In the genomic region with DNA sequence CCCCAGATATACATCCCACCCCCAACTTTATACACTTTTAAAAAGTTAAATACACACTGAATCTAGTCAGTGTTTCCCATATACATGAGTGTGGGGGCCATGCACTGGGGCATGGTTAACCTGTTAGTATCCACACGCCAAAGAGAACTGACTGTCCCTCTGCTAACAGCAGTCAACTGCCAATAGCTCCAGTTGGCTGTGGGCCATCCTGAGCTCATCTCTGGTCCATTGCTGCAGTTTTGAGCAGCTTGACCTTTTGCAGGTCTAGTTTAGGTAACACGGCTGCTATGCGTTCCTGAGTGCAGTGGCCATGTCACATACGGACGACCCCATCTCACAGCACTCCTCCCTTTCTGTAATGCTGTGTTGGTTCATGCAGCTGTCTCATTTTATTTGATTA, we compare ENCODE assay signal across 22 mouse cellular contexts. TPM values are rescaled to one million over a fixed set of nuclear protein-coding genes. Genes with fewer than 3 reads are reported as not detected.
DNase-seq lines count a peak whose midpoint lies in the region; TF ChIP-seq lines count a peak whose summit lies in the region.
"Had no signal": no experiment of that assay in that cellular context is flagged by ENCODE, and none has a peak within 500 bp of the region (broad histone marks: within the 10 kb centered on the region; RNA-seq: fewer than 3 reads in every experiment).

No protein-coding gene starts in this region.

- H3K36me3 ChIP-seq in kidney, adult 2 months (ENCODE audit: control insufficient read depth, insufficient read depth, low read length): peaks cover 2% of the 10 kb centered on the region
- H3K36me3 ChIP-seq: intestine, embryonic 15.5 days had no signal

- no peak for TF ChIP-seq CTCF in cerebellum, adult 2 months (IDR thresholded peaks at IDR 0.05; ENCODE audit: borderline replicate concordance, insufficient read depth, low read depth, low read length)
- no peak for TF ChIP-seq CTCF in gastrocnemius, adult 2 months (IDR thresholded peaks at IDR 0.05)
- no peak for TF ChIP-seq CTCF in kidney, adult 2 months (conservative IDR thresholded peaks at IDR 0.05; ENCODE audit: insufficient read depth, insufficient read length, low read depth, low read length)

- no peaks in the 10 kb centered on the region for H3K27me3 ChIP-seq in cerebellum, adult 2 months (ENCODE audit: control insufficient read depth, insufficient read depth, low read length)
- no peaks in the 10 kb centered on the region for H3K27me3 ChIP-seq in kidney, adult 2 months (replicated peaks; ENCODE audit: control insufficient read depth, insufficient read depth, low read length)
- H3K27me3 ChIP-seq: embryonic facial prominence, embryonic 13.5 days; forebrain, embryonic 12.5 days; forebrain, embryonic 15.5 days; hindbrain, embryonic 12.5 days; hindbrain, embryonic 15.5 days; intestine, embryonic 15.5 days had no signal

- intact Hi-C loops in gastrocnemius, adult 2 months (cut with DNase I): no loop called here

- no peak overlapping the region for H3K27ac ChIP-seq in cerebellum, adult 2 months (ENCODE audit: insufficient read depth, low read length)
- H3K27ac ChIP-seq in gastrocnemius, adult 2 months: no peak overlapping the region
- H3K27ac ChIP-seq in kidney, adult 2 months (ENCODE audit: insufficient read depth, low read depth, low read length): no peak overlapping the region
- H3K27ac ChIP-seq: embryonic facial prominence, embryonic 10.5 days; embryonic facial prominence, embryonic 13.5 days; forebrain, embryonic 12.5 days; forebrain, embryonic 15.5 days; hindbrain, embryonic 12.5 days; hindbrain, embryonic 15.5 days; intestine, embryonic 15.5 days had no signal

- WGBS in cerebellum, adult 2 months: 32% methylated on average over 5 of the region's 5 CpGs
- WGBS in kidney, adult 2 months: 92% methylated on average over 5 of the region's 5 CpGs

- no peak overlapping the region for H3K4me3 ChIP-seq in cerebellum, adult 2 months (replicated peaks; ENCODE audit: insufficient read depth, low read depth, low read length)
- H3K4me3 ChIP-seq in gastrocnemius, adult 2 months: no peak overlapping the region
- H3K4me3 ChIP-seq in kidney, adult 2 months (ENCODE audit: insufficient read depth, low read depth, low read length): no peak overlapping the region
- H3K4me3 ChIP-seq: embryonic facial prominence, embryonic 10.5 days; embryonic facial prominence, embryonic 13.5 days; erythroblast, embryonic 14.5 days; forebrain, embryonic 12.5 days; forebrain, embryonic 15.5 days; hindbrain, embryonic 12.5 days; hindbrain, embryonic 15.5 days; intestine, embryonic 15.5 days had no signal

- peak; percentile 25 to 43 for DNase-seq in cerebellum, adult 2 months
- no peak for DNase-seq in cerebellum, adult 8-10 months
- peak; percentile 31 for DNase-seq in gastrocnemius, adult 2 months
- DNase-seq in gastrocnemius, postnatal 4 days (ENCODE audit: low spot score in 2 of 2): no peak
- peak; percentile 47 to 70 for DNase-seq in cerebellum, postnatal 25 days
- no peak for DNase-seq in kidney, adult 2 months
- DNase-seq: adrenal gland, adult 2 months; adrenal gland, postnatal 14 days; embryo, embryonic 11 days; gastrocnemius, postnatal 10 days; gastrocnemius, postnatal 36 days; heart, adult 11 months; kidney, adult 11 months; kidney, adult 9 months had no signal

- no peak for TF ChIP-seq POLR2A in cerebellum, adult 2 months (IDR thresholded peaks at IDR 0.05; ENCODE audit: borderline replicate concordance, insufficient read depth, low read length)
- no peak for TF ChIP-seq POLR2A in kidney, adult 2 months (IDR thresholded peaks at IDR 0.05; ENCODE audit: low read depth, low read length)

- no peaks in the 10 kb centered on the region for H3K4me1 ChIP-seq in cerebellum, adult 2 months (ENCODE audit: control insufficient read depth, insufficient read depth, low read length)
- H3K4me1 ChIP-seq in kidney, adult 2 months (ENCODE audit: control insufficient read depth, insufficient read depth, low read length): no peaks in the 10 kb centered on the region
- H3K4me1 ChIP-seq: embryonic facial prominence, embryonic 10.5 days; embryonic facial prominence, embryonic 13.5 days; forebrain, embryonic 12.5 days; forebrain, embryonic 15.5 days; hindbrain, embryonic 12.5 days; hindbrain, embryonic 15.5 days; intestine, embryonic 15.5 days had no signal

RNA-seq across cellular contexts. Expression of gene Clcc1, which starts 19.0 kb away (rescaled TPM):
- polyA plus RNA-seq in cerebellum, adult 2 months (2012; rRNA removed): 47.2 and 52.2 TPM in 2 replicates
- total RNA-seq in gastrocnemius, adult 2 months (2021): 10 to 100 TPM; 34.6 to 37.2 TPM
- total RNA-seq in gastrocnemius, postnatal 4 days (2021): 10 to 100 TPM; 38.2 to 45.0 TPM
- 43.5 and 50.5 TPM in 2 replicates for polyA plus RNA-seq in kidney, adult 2 months (2012; rRNA removed)

RNA-seq across cellular contexts. Expression of gene Wdr47, which starts 43.7 kb away (rescaled TPM):
- 48.2 and 51.6 TPM in 2 replicates for polyA plus RNA-seq in cerebellum, adult 2 months (2012; rRNA removed)
- 1 to 10 TPM; 4.9 to 6.3 TPM for total RNA-seq in gastrocnemius, adult 2 months (2021)
- 1 to 10 TPM; 7.7 to 8.9 TPM for total RNA-seq in gastrocnemius, postnatal 4 days (2021)
- 5.6 TPM in 2 replicates for polyA plus RNA-seq in kidney, adult 2 months (2012; rRNA removed)

Comparison
In these comparisons a context has a peak if more than half of its experiments do, and no peak if none do; other contexts are left out.
1. DNase-seq: peak in cerebellum, adult 2 months (2 of 2), gastrocnemius, adult 2 months (single experiment) and cerebellum, postnatal 25 days (2 of 2); none in cerebellum, adult 8-10 months (single experiment), gastrocnemius, postnatal 4 days (0 of 2) and kidney, adult 2 months (single experiment).